Mouse (Mus musculus) brain, embryonic 14.5 days (tissue): ENCODE data around the gene Abcd4.

Source experiments
- CTCF ChIP-seq: fragments of 200-500 bp; IDR thresholded peaks from 2 replicates; pipeline ENCODE4 v1.5.1; 2012; ENCODE audit warnings: inconsistent platforms, mild to moderate bottlenecking, moderate library complexity, borderline replicate concordance; ENCODE audit not compliant: insufficient read depth, insufficient read length; ENCODE audit errors: extremely low read depth
- POLR2A ChIP-seq: fragments of 200-500 bp; IDR thresholded peaks from 2 replicates; pipeline ENCODE4 v1.6.1; 2012; ENCODE audit warnings: mild to moderate bottlenecking, inconsistent platforms, borderline replicate concordance; ENCODE audit not compliant: poor library complexity, insufficient read depth, insufficient read length, severe bottlenecking; ENCODE audit errors: extremely low read depth

GRCm38 (mm10) chr12:84653912-84654311, 36.7 kb upstream of the Abcd4 start:
- TF ChIP-seq CTCF (peak; percentile 93), POLR2A (no peak)
